Mouse (Mus musculus) myocyte (in vitro differentiated cells): ENCODE data around the gene Map2k4. TPM values are rescaled to one million over a fixed set of nuclear protein-coding genes. Genes with fewer than 3 reads are reported as not detected.

Experiments
- H3K27me3 ChIP-seq: one replicate; pipeline ENCODE4 v1.6.1; 2011; ENCODE audit not compliant: control insufficient read depth, insufficient read depth, insufficient read length
- H3K36me3 ChIP-seq: one replicate; pipeline ENCODE4 v1.6.1; 2011; ENCODE audit not compliant: control insufficient read depth, insufficient read depth
- H3K4me2 ChIP-seq: one replicate; pipeline ENCODE4 v1.6.1; 2011; ENCODE audit warnings: low read depth, control low read depth
- H3K4me3 ChIP-seq: one replicate; pipeline ENCODE4 v1.5.1; 2011; ENCODE audit warnings: mild to moderate bottlenecking, control low read depth, moderate library complexity
- H3K79me2 ChIP-seq: one replicate; pipeline ENCODE4 v1.6.1; 2011; ENCODE audit not compliant: control insufficient read depth, insufficient read depth
- H3ac ChIP-seq: one replicate; pipeline ENCODE4 v1.6.1; 2011; ENCODE audit not compliant: control insufficient read depth, insufficient read length
- CEBPB ChIP-seq: IDR thresholded peaks from 2 replicates; pipeline ENCODE4 v1.6.1; 2011; ENCODE audit warnings: mild to moderate bottlenecking, moderate library complexity; ENCODE audit not compliant: poor library complexity, insufficient read depth, severe bottlenecking
- E2F4 ChIP-seq: IDR thresholded peaks from one replicate; pipeline ENCODE4 v1.6.1; 2011; ENCODE audit warnings: mild to moderate bottlenecking, control low read depth, moderate library complexity; ENCODE audit not compliant: insufficient read depth
- MAX ChIP-seq: IDR thresholded peaks from one replicate; pipeline ENCODE4 v1.6.1; 2011; ENCODE audit warnings: low read depth, mild to moderate bottlenecking, control low read depth
- MYOD1 ChIP-seq, 3 experiments: IDR thresholded peaks; one replicate each; pipeline ENCODE4 v1.6.1; 2011; ENCODE audit warnings: control low read depth in 2 of 3, low read depth in 2 of 3, mild to moderate bottlenecking in 2 of 3, moderate library complexity in 1 of 3; ENCODE audit not compliant: insufficient read length in 2 of 3, control insufficient read depth in 1 of 3
- MYOG ChIP-seq, 3 experiments: IDR thresholded peaks; one replicate each; pipeline ENCODE4 v1.6.1; 2011; ENCODE audit warnings: control low read depth in 2 of 3, low read depth in 2 of 3, mild to moderate bottlenecking in 2 of 3; ENCODE audit not compliant: insufficient read length in 2 of 3, control insufficient read depth in 1 of 3, insufficient read depth in 1 of 3
- POLR2A ChIP-seq: IDR thresholded peaks from one replicate; pipeline ENCODE4 v1.6.1; 2011; ENCODE audit warnings: low read depth, mild to moderate bottlenecking, control low read depth, moderate library complexity; ENCODE audit not compliant: insufficient read length
- POLR2AphosphoS2 ChIP-seq: IDR thresholded peaks from one replicate; pipeline ENCODE4 v1.6.1; 2011; ENCODE audit warnings: low read depth, control low read depth; ENCODE audit not compliant: insufficient read length
- REST ChIP-seq: IDR thresholded peaks from one replicate; pipeline ENCODE4 v1.6.1; 2011; ENCODE audit warnings: mild to moderate bottlenecking, control low read depth, moderate library complexity; ENCODE audit not compliant: insufficient read depth, insufficient read length
- SRF ChIP-seq: IDR thresholded peaks from one replicate; pipeline ENCODE4 v1.6.1; 2011; ENCODE audit warnings: low read depth; ENCODE audit not compliant: control insufficient read depth, insufficient read length
- TCF12 ChIP-seq: IDR thresholded peaks from one replicate; pipeline ENCODE4 v1.6.1; 2011; ENCODE audit warnings: mild to moderate bottlenecking, control low read depth; ENCODE audit not compliant: poor library complexity, insufficient read depth, severe bottlenecking
- TCF3 ChIP-seq: IDR thresholded peaks from one replicate; pipeline ENCODE4 v1.6.1; 2011; ENCODE audit warnings: low read depth, control low read depth; ENCODE audit not compliant: insufficient read length
- USF1 ChIP-seq: IDR thresholded peaks from one replicate; pipeline ENCODE4 v1.6.1; 2011; ENCODE audit warnings: low read depth, mild to moderate bottlenecking, control low read depth, moderate library complexity
- polyA plus RNA-seq: library from polyadenylated mRNA; unstranded; fragments of >200 nt; fragmentation: generic; extraction: Trizol; gene quantifications from one replicate; pipeline ENCODE4 v1.2.1, GENCODE M21; 2012; ENCODE audit warnings: missing spikeins

Map2k4 gene
- polyA plus RNA-seq, 1 experiment, result 29.1 TPM

DNA sequence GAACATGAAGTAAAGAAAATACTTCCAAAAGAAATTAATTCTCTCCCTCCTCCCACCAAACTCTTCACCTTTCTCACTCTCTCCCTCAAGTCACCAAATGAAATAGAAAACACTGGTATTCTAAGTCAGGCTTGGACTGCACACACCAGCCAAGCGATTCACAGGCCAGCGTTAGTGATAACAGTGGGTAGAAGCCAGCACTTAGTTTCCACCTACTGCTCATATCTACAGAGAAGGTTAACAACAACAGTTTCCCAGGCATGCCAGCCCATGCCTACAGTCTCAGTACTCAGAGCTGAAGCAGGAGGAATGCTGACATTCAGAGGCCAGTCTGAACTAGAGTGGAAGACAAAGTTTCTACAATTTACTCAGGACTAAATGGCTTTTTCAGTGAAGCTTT lies 34.5 kb downstream of the Map2k4 start:
- Histone ChIP-seq H3ac (no peak overlapping the region), H3K4me2 (no peak overlapping the region), H3K4me3 (no peak overlapping the region), H3K79me2 (peaks cover 15% of the 10 kb centered on the region), H3K27me3 (no peaks in the 10 kb centered on the region), H3K36me3 (peaks cover 4% of the 10 kb centered on the region)
- no peak for TF ChIP-seq SRF
- TF ChIP-seq TCF3, result no peak

DNA sequence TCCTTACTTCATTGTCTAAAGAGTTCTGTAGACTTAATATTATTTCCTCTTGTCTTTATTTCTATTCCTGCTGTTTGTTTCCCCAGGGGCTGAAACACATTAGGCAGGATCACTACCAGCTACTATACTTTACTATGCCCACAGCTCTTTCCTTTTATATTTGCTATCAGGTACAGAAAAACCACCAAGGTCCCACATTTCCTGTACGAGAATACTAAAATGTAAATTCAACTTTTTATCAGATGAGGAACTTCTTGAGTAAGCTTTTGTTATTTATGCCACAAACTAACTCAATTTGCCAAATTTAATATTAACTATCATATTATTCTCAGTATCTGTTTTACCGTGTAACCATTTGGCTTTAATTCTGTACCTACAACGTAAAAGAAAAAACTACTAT lies 37.6 kb downstream of the Map2k4 start:
- Histone ChIP-seq H3K27me3 (no peaks in the 10 kb centered on the region), H3K4me3 (no peak overlapping the region), H3K36me3 (peaks cover 8% of the 10 kb centered on the region), H3K79me2 (no peaks in the 10 kb centered on the region), H3K4me2 (no peak overlapping the region), H3ac (no peak overlapping the region)
- TF ChIP-seq CEBPB, result no peak
- no peak for TF ChIP-seq MYOD1 (IDR thresholded peaks at IDR 0.05; ENCODE audit: control insufficient read depth in 1 of 3, insufficient read length in 2 of 3, low read depth in 2 of 3)
- no peak for TF ChIP-seq E2F4
- no peak for TF ChIP-seq SRF

- peaks cover 8% of the 10 kb centered on the region for H3K36me3 ChIP-seq
- TF ChIP-seq USF1 (no peak), CEBPB (no peak), SRF (no peak), REST (no peak), TCF3 (no peak), MYOG (IDR thresholded peaks at IDR 0.05; ENCODE audit: control insufficient read depth in 1 of 3, insufficient read depth in 1 of 3, insufficient read length in 2 of 3, low read depth in 2 of 3) (no peak), POLR2AphosphoS2 (no peak), POLR2A (no peak), TCF12 (no peak), E2F4 (no peak), MYOD1 (IDR thresholded peaks at IDR 0.05; ENCODE audit: control insufficient read depth in 1 of 3, insufficient read length in 2 of 3, low read depth in 2 of 3) (no peak), MAX (no peak)
- H3K4me2 ChIP-seq, result no peak overlapping the region
- H3K79me2 ChIP-seq, result no peaks in the 10 kb centered on the region
- H3K27me3 ChIP-seq, result no peaks in the 10 kb centered on the region
- no peak overlapping the region for H3ac ChIP-seq
- H3K4me3 ChIP-seq, result no peak overlapping the region
Observed at GRCm38 (mm10) chr11:65747433-65747832, 40.7 kb downstream of the Map2k4 start.

- Histone ChIP-seq H3K36me3 (peaks cover 6% of the 10 kb centered on the region), H3K79me2 (peaks cover 3% of the 10 kb centered on the region), H3K27me3 (no peaks in the 10 kb centered on the region), H3K4me2 (no peak overlapping the region), H3ac (no peak overlapping the region), H3K4me3 (no peak overlapping the region)
- TF ChIP-seq MYOD1 (IDR thresholded peaks at IDR 0.05; ENCODE audit: control insufficient read depth in 1 of 3, insufficient read length in 2 of 3, low read depth in 2 of 3), result no peak
- no peak for TF ChIP-seq SRF
- TF ChIP-seq REST, result no peak
- TF ChIP-seq POLR2A, result no peak
- no peak for TF ChIP-seq CEBPB
- TF ChIP-seq E2F4, result no peak
- no peak for TF ChIP-seq MAX
- no peak for TF ChIP-seq TCF3
- TF ChIP-seq POLR2AphosphoS2, result no peak
- TF ChIP-seq USF1, result no peak
Observed at GRCm38 (mm10) chr11:65745707-65746333, 42.3 kb downstream of the Map2k4 start.

GRCm38 (mm10) chr11:65743866-65744265 lies 44.2 kb downstream of the Map2k4 start:
- H3ac ChIP-seq, result no peak overlapping the region
- H3K27me3 ChIP-seq, result no peaks in the 10 kb centered on the region
- no peak overlapping the region for H3K4me3 ChIP-seq
- H3K36me3 ChIP-seq, result peaks cover 6% of the 10 kb centered on the region
- H3K79me2 ChIP-seq, result peaks cover 11% of the 10 kb centered on the region
- no peak for TF ChIP-seq TCF12
- TF ChIP-seq CEBPB, result no peak
- no peak for TF ChIP-seq POLR2AphosphoS2
- TF ChIP-seq MYOG (IDR thresholded peaks at IDR 0.05; ENCODE audit: control insufficient read depth in 1 of 3, insufficient read depth in 1 of 3, insufficient read length in 2 of 3, low read depth in 2 of 3), result peak in 2 of 3 experiments; percentile 6 to 41
- TF ChIP-seq USF1, result no peak
- no peak for TF ChIP-seq MAX
- TF ChIP-seq REST, result no peak
- no peak for TF ChIP-seq E2F4
- TF ChIP-seq POLR2A, result no peak
- TF ChIP-seq SRF, result no peak
- TF ChIP-seq MYOD1 (IDR thresholded peaks at IDR 0.05; ENCODE audit: control insufficient read depth in 1 of 3, insufficient read length in 2 of 3, low read depth in 2 of 3), result peak in 1 of 3 experiments; percentile 46
- H3K4me2 ChIP-seq, result peak overlapping the region; percentile 50
